In genomic region chr4:22476967-22477710, GRCm38 (mm10) we compare ENCODE assay signal across 8 mouse cellular contexts. TPM values are rescaled to one million over a fixed set of nuclear protein-coding genes. Genes with fewer than 3 reads are reported as not detected.
DNase-seq lines count a peak whose midpoint lies in the region; ATAC-seq and TF ChIP-seq lines count a peak whose summit lies in the region.

No protein-coding gene starts in this region.

- no peaks in the 10 kb centered on the region for H3K9me3 ChIP-seq in forebrain, embryonic 15.5 days
- no peaks in the 10 kb centered on the region for H3K9me3 ChIP-seq in neural tube, embryonic 13.5 days

- no peak for DNase-seq in lung, adult 2 months
- no peak for DNase-seq in lung, postnatal 10 days
- peak; percentile 94 for DNase-seq in brain, embryonic 14.5 days (ENCODE audit: low read depth)
- DNase-seq in left cerebral cortex, postnatal 14 days (ENCODE audit: low spot score in 2 of 2) = peak; percentile 69 to 74
- no peak for DNase-seq in thymus, postnatal 25 days
- DNase-seq in ovary, adult 18-20 months (ENCODE audit: low spot score) = no peak

- ATAC-seq in forebrain, embryonic 15.5 days (replicated peaks) = peak; percentile 78
- ATAC-seq in neural tube, embryonic 13.5 days (ENCODE audit: low read depth) = peak; percentile 81

- H3K4me1 ChIP-seq in lung, adult 2 months (ENCODE audit: control insufficient read depth, insufficient read depth, low read length) = no peaks in the 10 kb centered on the region
- H3K4me1 ChIP-seq in forebrain, embryonic 15.5 days = peaks cover 42% of the 10 kb centered on the region
- H3K4me1 ChIP-seq in neural tube, embryonic 13.5 days (replicated peaks) = peaks cover 51% of the 10 kb centered on the region

- peak; percentile 17; the same call in 1 of the 2 replicates for TF ChIP-seq CTCF in lung, adult 2 months (IDR thresholded peaks at IDR 0.05; ENCODE audit: insufficient read depth, low read length)
- TF ChIP-seq CTCF in brain, embryonic 14.5 days (IDR thresholded peaks at IDR 0.05; ENCODE audit: borderline replicate concordance, extremely low read depth, insufficient read depth, insufficient read length) = peak; percentile 91

- intact Hi-C loops in left cerebral cortex, postnatal 14 days (cut with DNase I) = loop anchor here (2.0 to 5.0 kb wide), 2 partner anchors 345 to 1678 kb away; no protein-coding TSS in a partner anchor

- no peaks in the 10 kb centered on the region for H3K36me3 ChIP-seq in forebrain, embryonic 15.5 days
- no peaks in the 10 kb centered on the region for H3K36me3 ChIP-seq in neural tube, embryonic 13.5 days

- TF ChIP-seq POLR2A in lung, adult 2 months (IDR thresholded peaks at IDR 0.05; ENCODE audit: borderline replicate concordance, extremely low read depth, low read depth, low read length) = no peak
- TF ChIP-seq POLR2A in brain, embryonic 14.5 days (IDR thresholded peaks at IDR 0.05; ENCODE audit: borderline replicate concordance, extremely low read depth, insufficient read depth, insufficient read length, poor library complexity, severe bottlenecking) = no peak

- peak overlapping the region; percentile 60 for H3K9ac ChIP-seq in forebrain, embryonic 15.5 days (replicated peaks)
- peak overlapping the region; percentile 75 for H3K9ac ChIP-seq in neural tube, embryonic 13.5 days

- no peak overlapping the region for H3K4me3 ChIP-seq in lung, adult 2 months (replicated peaks; ENCODE audit: extremely low read depth, low read depth, low read length)
- H3K4me3 ChIP-seq in forebrain, embryonic 15.5 days = peak overlapping the region; percentile 97
- H3K4me3 ChIP-seq in neural tube, embryonic 13.5 days = peak overlapping the region; percentile 87

- H3K27ac ChIP-seq in forebrain, embryonic 15.5 days (replicated peaks) = peak overlapping the region; percentile 89
- peak overlapping the region; percentile 87 for H3K27ac ChIP-seq in neural tube, embryonic 13.5 days (replicated peaks)

- peak overlapping the region; percentile 63 for H3K4me2 ChIP-seq in forebrain, embryonic 15.5 days (replicated peaks)
- peak overlapping the region; percentile 97 for H3K4me2 ChIP-seq in neural tube, embryonic 13.5 days

- 2% methylated on average over 23 of the region's 23 CpGs for WGBS in lung, adult 2 months
- under 1% methylated on average over 23 of the region's 23 CpGs for WGBS in forebrain, embryonic 15.5 days
- WGBS in neural tube, embryonic 13.5 days = under 1% methylated on average over 23 of the region's 23 CpGs

- 0 out of 2 replicates have a peak, but pooled peaks cover 3% of the 10 kb centered on the region for H3K27me3 ChIP-seq in forebrain, embryonic 15.5 days
- H3K27me3 ChIP-seq in neural tube, embryonic 13.5 days = peaks cover 16% of the 10 kb centered on the region

RNA-seq across cellular contexts. Expression of gene Pou3f2, which starts 11.0 kb away (rescaled TPM):
- polyA plus RNA-seq in lung, adult 2 months (2012; rRNA removed) = 0.01 TPM in 1 of 2 replicates, not detected in the other
- 38.3 and 46.4 TPM in 2 replicates for polyA plus RNA-seq in brain, embryonic 14.5 days (2012; rRNA removed)
- 45.6 and 52.8 TPM in 2 replicates for polyA plus RNA-seq in forebrain, embryonic 15.5 days (2015; fragmentation: Nextera tagmentation; extraction: Ambion mirVana)
- total RNA-seq in left cerebral cortex, postnatal 14 days (2021) = 10 to 100 TPM; 28.7 to 31.3 TPM
- polyA plus RNA-seq in neural tube, embryonic 13.5 days (2015; fragmentation: Nextera tagmentation; extraction: Ambion mirVana) = 20.8 and 25.0 TPM in 2 replicates

Comparison
In these comparisons a context has a peak if more than half of its experiments do, and no peak if none do; other contexts are left out.
1. DNase-seq: peak in brain, embryonic 14.5 days (single experiment) and left cerebral cortex, postnatal 14 days (2 of 2); none in lung, adult 2 months (single experiment), lung, postnatal 10 days (single experiment), thymus, postnatal 25 days (single experiment) and ovary, adult 18-20 months (single experiment).
2. RNA of gene Pou3f2, which starts 11.0 kb away (polyA plus RNA-seq): 45.6 to 52.8 TPM in forebrain, embryonic 15.5 days, 38.3 to 46.4 TPM in brain, embryonic 14.5 days and 20.8 to 25.0 TPM in neural tube, embryonic 13.5 days; 0.01 TPM in lung, adult 2 months; every median in the first group is over 10 times any median in the second.